Mouse (Mus musculus) cerebellum, adult 2 months (tissue): ENCODE results near the gene Sdk2. TPM values are rescaled to one million over a fixed set of nuclear protein-coding genes. Genes with fewer than 3 reads are reported as not detected.

Experiments
- DNase-seq, 2 experiments: peaks; one replicate each; pipeline ENCODE4 v3.0.0; 2021
- H3K27ac ChIP-seq: fragments of 200-500 bp; 2 replicates; pipeline ENCODE4 v1.5.1; 2012; ENCODE audit warnings: low read length, control low read depth, inconsistent platforms; ENCODE audit not compliant: insufficient read depth
- H3K27me3 ChIP-seq: fragments of 200-500 bp; 2 replicates; pipeline ENCODE4 v1.6.1; 2012; ENCODE audit warnings: inconsistent platforms, mild to moderate bottlenecking, low read length, moderate library complexity; ENCODE audit not compliant: control insufficient read depth, insufficient read depth
- H3K4me1 ChIP-seq: fragments of 200-500 bp; 2 replicates; pipeline ENCODE4 v1.6.1; 2011; ENCODE audit warnings: low read length; ENCODE audit not compliant: control insufficient read depth, insufficient read depth
- H3K4me3 ChIP-seq: fragments of 200-500 bp; replicated peaks from 2 replicates; pipeline ENCODE3; 2011; ENCODE audit warnings: mild to moderate bottlenecking, low read depth, low read length, control low read depth; ENCODE audit not compliant: insufficient read depth
- CTCF ChIP-seq: fragments of 200-500 bp; IDR thresholded peaks from 2 replicates; pipeline ENCODE4 v1.5.1; 2011; ENCODE audit warnings: low read depth, mild to moderate bottlenecking, control low read depth, low read length, moderate library complexity, borderline replicate concordance; ENCODE audit not compliant: insufficient read depth
- POLR2A ChIP-seq: fragments of 200-500 bp; IDR thresholded peaks from 2 replicates; pipeline ENCODE4 v1.6.1; 2011; ENCODE audit warnings: low read length, control low read depth, borderline replicate concordance; ENCODE audit not compliant: insufficient read depth
- WGBS: fragments of 180-500 bp; shearing (Covaris S2); methylation state at CpG from one replicate; pipeline ENCODE4 v1.1.7; 2018; 5-methylcytosine and 5-hydroxymethylcytosine counted together
- polyA plus RNA-seq: library from polyadenylated mRNA; depleted of rRNA; stranded (reverse); fragments of >200 nt; gene quantifications from 2 replicates; pipeline ENCODE4 v1.2.3, GENCODE M21; 2012

The Sdk2 gene
- polyA plus RNA-seq, 1 experiment, result 3.1 TPM

DNA sequence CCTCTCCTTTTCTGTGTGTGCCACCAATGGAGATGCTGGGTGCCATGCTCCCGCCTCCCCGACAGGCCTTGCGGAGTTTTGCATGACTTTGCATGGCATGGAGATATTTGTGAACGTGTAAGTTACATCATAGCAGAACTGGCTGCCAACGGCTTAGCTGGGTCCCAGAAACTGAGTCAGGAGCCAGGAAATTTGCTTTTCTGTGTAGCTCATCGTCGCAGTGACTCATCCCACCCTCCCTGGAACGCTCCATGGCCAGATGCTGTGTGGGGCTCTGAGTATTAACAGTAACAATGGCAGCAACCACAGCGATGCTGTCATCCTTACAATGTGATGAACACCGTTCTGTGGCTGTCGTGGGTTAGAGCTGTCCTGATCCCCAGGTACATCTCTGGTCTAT is 139.6 kb downstream of the Sdk2 start:
- TF ChIP-seq POLR2A, result no peak
- TF ChIP-seq CTCF, result no peak
- H3K27me3 ChIP-seq, result no peaks in the 10 kb centered on the region
- DNase-seq, result peak in 1 of 2 experiments; percentile 22
- H3K4me3 ChIP-seq, result no peak overlapping the region
- peaks cover 14% of the 10 kb centered on the region for H3K4me1 ChIP-seq
- 51% methylated on average over 11 of the region's 11 CpGs for WGBS
- no peak overlapping the region for H3K27ac ChIP-seq

DNA sequence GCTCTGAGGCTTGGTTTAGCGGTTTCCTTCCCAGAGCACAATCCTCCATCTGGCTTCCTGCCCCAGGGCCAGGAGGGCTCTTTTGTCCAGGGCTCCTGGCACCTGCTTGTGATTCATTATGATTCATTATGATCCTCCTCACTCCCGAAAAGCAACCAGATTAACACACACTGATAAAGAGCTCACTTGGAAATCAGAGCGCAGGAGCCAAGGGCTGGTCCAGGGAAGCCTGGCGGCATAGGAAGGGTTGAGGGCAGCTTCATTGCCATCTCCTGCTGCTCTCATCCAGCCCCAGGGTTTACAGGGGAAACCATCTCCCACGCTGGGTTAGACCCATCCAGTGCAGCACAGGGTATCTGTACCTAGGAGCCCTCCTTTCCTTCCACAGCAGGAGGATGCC is 143.7 kb downstream of the Sdk2 start:
- 13% methylated on average over 5 of the region's 5 CpGs for WGBS
- TF ChIP-seq POLR2A (no peak), CTCF (no peak)
- H3K27me3 ChIP-seq, result no peaks in the 10 kb centered on the region
- peak; percentile 44 to 72 for DNase-seq
- H3K4me1 ChIP-seq, result peaks cover 4% of the 10 kb centered on the region
- H3K27ac ChIP-seq, result no peak overlapping the region
- no peak overlapping the region for H3K4me3 ChIP-seq

- Histone ChIP-seq H3K27me3 (no peaks in the 10 kb centered on the region), H3K4me3 (no peak overlapping the region), H3K4me1 (peaks cover 19% of the 10 kb centered on the region), H3K27ac (no peak overlapping the region)
- TF ChIP-seq CTCF (no peak), POLR2A (no peak)
- DNase-seq, result peak; percentile 60 to 73
- WGBS, result 35% methylated on average over 16 of the region's 16 CpGs
Observed at GRCm38 (mm10) chr11:113903131-113903860, 163.6 kb downstream of the Sdk2 start.

- Histone ChIP-seq H3K4me3 (no peak overlapping the region), H3K27ac (no peak overlapping the region), H3K4me1 (peaks cover 19% of the 10 kb centered on the region), H3K27me3 (no peaks in the 10 kb centered on the region)
- no peak for TF ChIP-seq CTCF
- no peak for TF ChIP-seq POLR2A
- DNase-seq, result peak; percentile 29 to 48
- 49% methylated on average over 7 of the region's 7 CpGs for WGBS
Observed at GRCm38 (mm10) chr11:113901906-113902305, 164.9 kb downstream of the Sdk2 start.

GRCm38 (mm10) chr11:113898671-113899070 is 168.2 kb downstream of the Sdk2 start:
- H3K27me3 ChIP-seq, result no peaks in the 10 kb centered on the region
- no peak for TF ChIP-seq POLR2A
- TF ChIP-seq CTCF, result no peak
- no peak overlapping the region for H3K4me3 ChIP-seq
- no peak for DNase-seq
- 86% methylated on average over 7 of the region's 7 CpGs for WGBS
- no peak overlapping the region for H3K27ac ChIP-seq
- H3K4me1 ChIP-seq, result peaks cover 18% of the 10 kb centered on the region

GRCm38 (mm10) chr11:113896006-113896405 is 170.8 kb downstream of the Sdk2 start:
- Histone ChIP-seq H3K4me3 (no peak overlapping the region), H3K27me3 (no peaks in the 10 kb centered on the region), H3K27ac (no peak overlapping the region), H3K4me1 (no peaks in the 10 kb centered on the region)
- TF ChIP-seq POLR2A (no peak), CTCF (no peak)
- no peak for DNase-seq
- 98% methylated on average over 5 of the region's 5 CpGs for WGBS

GRCm38 (mm10) chr11:113892924-113893323 is 173.9 kb downstream of the Sdk2 start:
- 87% methylated on average over 6 of the region's 6 CpGs for WGBS
- TF ChIP-seq POLR2A, result no peak
- TF ChIP-seq CTCF, result no peak

GRCm38 (mm10) chr11:113892067-113892466 is 174.8 kb downstream of the Sdk2 start:
- H3K27ac ChIP-seq, result no peak overlapping the region
- no peaks in the 10 kb centered on the region for H3K4me1 ChIP-seq
- 78% methylated on average over 6 of the region's 6 CpGs for WGBS
- no peaks in the 10 kb centered on the region for H3K27me3 ChIP-seq
- H3K4me3 ChIP-seq, result no peak overlapping the region
- DNase-seq, result no peak
- TF ChIP-seq POLR2A (no peak), CTCF (no peak)

More at GRCm38 (mm10) chr11:113892924-113893323, 173.9 kb downstream of the Sdk2 start:
- Histone ChIP-seq H3K27me3 (no peaks in the 10 kb centered on the region), H3K4me1 (no peaks in the 10 kb centered on the region), H3K4me3 (no peak overlapping the region), H3K27ac (no peak overlapping the region)
- DNase-seq, result no peak
